Mouse (Mus musculus) midbrain, embryonic 12.5 days (tissue): ENCODE measurements around the gene Cep295nl. TPM values are rescaled to one million over a fixed set of nuclear protein-coding genes. Genes with fewer than 3 reads are reported as not detected.

Experiments used
- ATAC-seq: fragments of 200-750 bp; cut with Nextera tagmentation; 2 replicates; pipeline ENCODE4 v1.8.0; 2017; ENCODE audit warnings: low read depth, moderate TSS enrichment, moderate library complexity; ENCODE audit not compliant: low FRiP score
- H3K27ac ChIP-seq: fragments of 300-500 bp; sonication (generic); replicated peaks from 2 replicates; pipeline ENCODE4 v1.5.1; 2016; ENCODE audit warnings: mild to moderate bottlenecking
- H3K27me3 ChIP-seq: fragments of 300-500 bp; sonication (generic); 2 replicates; pipeline ENCODE4 v1.6.1; 2016; ENCODE audit warnings: mild to moderate bottlenecking
- H3K36me3 ChIP-seq: fragments of 300-500 bp; sonication (generic); 2 replicates; pipeline ENCODE4 v1.6.1; 2016
- H3K4me1 ChIP-seq: fragments of 300-500 bp; sonication (generic); 2 replicates; pipeline ENCODE4 v1.6.1; 2016
- H3K4me2 ChIP-seq: fragments of 300-500 bp; sonication (generic); replicated peaks from 2 replicates; pipeline ENCODE4 v1.6.1; 2016; ENCODE audit warnings: mild to moderate bottlenecking, moderate library complexity
- H3K4me3 ChIP-seq: fragments of 300-500 bp; sonication (generic); 2 replicates; pipeline ENCODE4 v1.5.1; 2016; ENCODE audit warnings: mild to moderate bottlenecking
- H3K9ac ChIP-seq: fragments of 300-500 bp; sonication (generic); replicated peaks from 2 replicates; pipeline ENCODE4 v1.6.1; 2016; ENCODE audit warnings: mild to moderate bottlenecking, moderate library complexity
- H3K9me3 ChIP-seq: fragments of 300-500 bp; sonication (generic); 2 replicates; pipeline ENCODE4 v1.6.1; 2016; ENCODE audit warnings: mild to moderate bottlenecking
- WGBS: fragments of 180-500 bp; shearing (Covaris S2); methylation state at CpG from one replicate; pipeline ENCODE4 v1.1.7; 2016; 5-methylcytosine and 5-hydroxymethylcytosine counted together
- polyA plus RNA-seq: library from polyadenylated mRNA; unstranded; fragments of >200 nt; fragmentation: Nextera tagmentation; extraction: Ambion mirVana; gene quantifications from 2 replicates; pipeline ENCODE4 v1.2.1, GENCODE M21; 2016

Cep295nl gene
- polyA plus RNA-seq, 1 experiment from 2014 or later: 0.40 TPM

DNA sequence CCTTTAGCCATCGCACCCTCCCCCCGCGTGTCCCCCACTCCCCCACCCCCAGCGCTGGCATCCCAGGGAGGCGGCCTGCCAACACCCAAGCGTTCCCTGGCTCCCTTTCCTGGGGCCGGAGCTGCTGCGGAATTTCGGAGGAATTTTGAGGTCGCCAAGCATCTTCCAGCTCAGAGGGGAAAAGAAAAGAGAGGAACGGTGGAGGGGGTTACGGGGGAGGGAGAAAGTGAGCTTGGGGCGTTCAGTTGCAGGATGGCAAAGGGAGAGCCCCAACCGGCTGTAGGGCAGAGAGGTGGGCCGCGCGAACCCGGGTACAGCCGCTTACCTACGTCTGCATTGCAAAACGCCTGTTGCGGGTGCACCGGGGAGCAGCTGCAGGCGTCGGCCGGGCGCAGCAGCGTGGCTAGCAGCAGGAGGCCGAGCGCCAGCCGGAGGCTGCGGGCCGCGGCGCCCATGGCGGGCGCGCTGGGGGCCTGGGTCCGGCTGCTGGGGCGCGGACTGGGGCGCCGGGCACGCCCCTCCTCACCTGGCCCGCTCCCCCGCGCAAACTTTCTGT lies 12.4 kb upstream of the Cep295nl start:
- peak overlapping the region; percentile 87 for H3K27ac ChIP-seq

DNA sequence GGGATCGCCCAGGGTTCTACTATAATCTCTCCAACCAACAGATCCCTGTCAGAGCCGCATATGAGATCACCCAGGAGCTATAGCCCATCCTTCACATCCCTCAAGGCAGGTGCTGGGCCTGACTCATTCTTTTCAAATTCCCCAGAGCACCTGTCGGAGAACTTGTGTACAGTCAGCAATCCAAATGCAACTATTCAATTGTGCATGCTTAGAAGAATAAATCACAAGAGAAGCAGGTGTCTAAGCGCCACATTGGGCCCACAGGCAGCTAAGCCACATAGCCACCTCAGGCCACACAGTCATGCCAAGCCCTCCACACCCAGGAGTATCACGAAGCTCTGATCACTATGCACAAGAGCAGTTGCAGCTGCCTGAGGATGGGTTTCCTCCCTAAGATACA lies 7.2 kb upstream of the Cep295nl start:
- Histone ChIP-seq H3K4me2 (no peak overlapping the region), H3K36me3 (no peaks in the 10 kb centered on the region), H3K4me3 (no peak overlapping the region), H3K9ac (no peak overlapping the region), H3K9me3 (no peaks in the 10 kb centered on the region), H3K4me1 (peaks cover 31% of the 10 kb centered on the region), H3K27me3 (0 out of 2 replicates have a peak, but pooled peaks cover 4% of the 10 kb centered on the region), H3K27ac (no peak overlapping the region)
- WGBS: 91% methylated on average over 5 of the region's 5 CpGs
- ATAC-seq: no peak

More for the DNA sequence above, 12.4 kb upstream of the Cep295nl start:
- ATAC-seq: peak; percentile 65; the same call in 1 of the 2 replicates
- peaks cover 24% of the 10 kb centered on the region for H3K4me1 ChIP-seq
- H3K4me2 ChIP-seq: peak overlapping the region; percentile 93
- 0 out of 2 replicates have a peak, but pooled peaks cover 4% of the 10 kb centered on the region for H3K27me3 ChIP-seq
- peak overlapping the region; percentile 91 for H3K9ac ChIP-seq
- peak overlapping the region; percentile 80 for H3K4me3 ChIP-seq
- H3K9me3 ChIP-seq: no peaks in the 10 kb centered on the region
- under 1% methylated on average over 22 of the region's 47 CpGs for WGBS
- no peaks in the 10 kb centered on the region for H3K36me3 ChIP-seq

DNA sequence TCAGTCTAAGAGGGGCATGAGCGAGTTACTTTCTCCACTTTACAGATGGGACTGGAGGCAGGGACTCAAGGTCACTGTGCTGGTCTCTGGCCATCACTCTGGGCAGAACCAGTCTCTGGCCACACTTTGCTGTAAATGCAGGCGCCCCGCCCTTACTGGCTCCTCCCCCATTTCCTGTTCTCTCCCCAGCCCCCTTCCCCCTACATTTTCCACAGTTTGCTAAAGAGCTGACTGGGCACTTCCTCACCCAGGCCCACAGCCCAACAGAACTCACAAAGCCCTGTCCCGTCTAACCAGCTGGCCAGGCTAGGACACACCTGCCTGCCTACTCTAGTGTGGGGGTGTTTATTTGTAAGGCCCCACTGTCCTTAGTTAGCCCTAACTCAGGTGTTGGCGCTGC lies 6.6 kb upstream of the Cep295nl start:
- no peak overlapping the region for H3K27ac ChIP-seq
- H3K4me1 ChIP-seq: peaks cover 25% of the 10 kb centered on the region
- H3K27me3 ChIP-seq: 0 out of 2 replicates have a peak, but pooled peaks cover 4% of the 10 kb centered on the region
- no peak overlapping the region for H3K4me3 ChIP-seq
- H3K9me3 ChIP-seq: no peaks in the 10 kb centered on the region
- H3K9ac ChIP-seq: no peak overlapping the region
- WGBS: 75% methylated on average over 5 of the region's 5 CpGs
- no peak for ATAC-seq
- H3K36me3 ChIP-seq: no peaks in the 10 kb centered on the region
- H3K4me2 ChIP-seq: no peak overlapping the region

DNA sequence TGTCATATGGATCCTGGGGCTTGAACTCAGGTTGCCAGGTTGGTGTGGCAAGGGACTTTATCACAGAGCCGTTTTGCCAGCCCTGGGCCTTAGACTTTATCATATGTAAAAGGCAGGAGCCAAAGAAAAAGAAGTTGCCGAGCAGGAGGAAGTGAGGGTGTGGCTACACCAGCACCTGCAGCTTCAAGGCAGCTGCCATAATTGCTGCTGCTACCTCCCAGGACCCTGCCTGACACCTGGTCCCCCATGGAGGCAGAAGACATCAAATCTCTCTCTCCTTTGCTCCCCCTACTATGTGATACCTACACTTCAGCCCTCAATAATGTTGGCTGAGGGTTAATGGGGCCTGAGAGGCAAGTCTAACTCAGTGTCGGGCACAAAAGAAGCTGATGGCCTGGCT lies 6.1 kb upstream of the Cep295nl start:
- Histone ChIP-seq H3K9ac (no peak overlapping the region), H3K4me1 (peaks cover 25% of the 10 kb centered on the region), H3K4me3 (no peak overlapping the region), H3K36me3 (no peaks in the 10 kb centered on the region), H3K27ac (no peak overlapping the region), H3K4me2 (no peak overlapping the region), H3K27me3 (0 out of 2 replicates have a peak, but pooled peaks cover 4% of the 10 kb centered on the region), H3K9me3 (no peaks in the 10 kb centered on the region)
- ATAC-seq: no peak
- WGBS: 69% methylated on average over 3 of the region's 3 CpGs

DNA sequence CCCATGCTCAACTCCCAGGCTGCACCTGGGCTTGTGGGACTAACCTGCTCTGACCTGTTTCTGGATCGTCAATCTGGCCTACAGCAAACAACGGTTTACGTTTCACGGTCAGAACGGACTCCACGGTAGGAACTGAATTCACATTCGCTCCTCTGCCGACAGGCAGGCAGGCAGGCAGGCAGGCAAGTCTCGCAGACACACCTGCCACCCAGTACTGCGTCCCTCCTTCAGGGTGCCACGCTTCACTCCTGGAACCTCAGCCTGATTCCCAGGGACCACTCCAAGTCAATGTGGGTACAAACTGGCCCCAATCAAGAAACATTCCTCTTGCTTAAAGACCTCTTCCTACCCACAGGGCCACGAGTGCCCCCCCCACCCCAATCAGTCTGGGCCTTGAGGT lies 5.6 kb upstream of the Cep295nl start:
- ATAC-seq: no peak
- Histone ChIP-seq H3K4me1 (peaks cover 25% of the 10 kb centered on the region), H3K4me3 (no peak overlapping the region), H3K9ac (no peak overlapping the region), H3K36me3 (no peaks in the 10 kb centered on the region), H3K27me3 (0 out of 2 replicates have a peak, but pooled peaks cover 4% of the 10 kb centered on the region), H3K9me3 (no peaks in the 10 kb centered on the region), H3K4me2 (no peak overlapping the region), H3K27ac (no peak overlapping the region)
- 94% methylated on average over 12 of the region's 12 CpGs for WGBS

DNA sequence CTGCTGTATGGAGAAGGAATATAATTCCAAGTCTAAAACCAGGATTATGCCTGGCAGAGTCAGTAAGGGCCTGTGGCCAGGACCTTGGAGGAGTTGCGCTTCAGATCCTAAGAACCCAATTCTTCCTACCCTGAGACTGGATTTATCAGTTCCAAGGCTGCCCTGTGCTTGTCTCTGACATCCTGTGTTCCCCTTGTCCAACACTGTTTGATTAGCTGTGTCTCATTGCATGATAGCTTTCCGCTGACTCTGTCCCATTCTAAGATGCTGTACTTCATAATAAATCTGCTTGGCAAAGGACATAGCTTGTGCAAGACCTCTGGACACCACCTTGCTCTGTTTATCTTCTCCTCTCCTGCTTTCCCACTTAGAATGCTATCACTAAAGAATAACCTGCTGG lies 5.1 kb upstream of the Cep295nl start:
- no peak overlapping the region for H3K4me2 ChIP-seq
- no peaks in the 10 kb centered on the region for H3K9me3 ChIP-seq
- H3K36me3 ChIP-seq: no peaks in the 10 kb centered on the region
- no peak overlapping the region for H3K27ac ChIP-seq
- H3K9ac ChIP-seq: no peak overlapping the region
- 96% methylated on average over 2 of the region's 2 CpGs for WGBS
- no peak overlapping the region for H3K4me3 ChIP-seq
- H3K4me1 ChIP-seq: peaks cover 31% of the 10 kb centered on the region
- ATAC-seq: no peak
- H3K27me3 ChIP-seq: 0 out of 2 replicates have a peak, but pooled peaks cover 4% of the 10 kb centered on the region

DNA sequence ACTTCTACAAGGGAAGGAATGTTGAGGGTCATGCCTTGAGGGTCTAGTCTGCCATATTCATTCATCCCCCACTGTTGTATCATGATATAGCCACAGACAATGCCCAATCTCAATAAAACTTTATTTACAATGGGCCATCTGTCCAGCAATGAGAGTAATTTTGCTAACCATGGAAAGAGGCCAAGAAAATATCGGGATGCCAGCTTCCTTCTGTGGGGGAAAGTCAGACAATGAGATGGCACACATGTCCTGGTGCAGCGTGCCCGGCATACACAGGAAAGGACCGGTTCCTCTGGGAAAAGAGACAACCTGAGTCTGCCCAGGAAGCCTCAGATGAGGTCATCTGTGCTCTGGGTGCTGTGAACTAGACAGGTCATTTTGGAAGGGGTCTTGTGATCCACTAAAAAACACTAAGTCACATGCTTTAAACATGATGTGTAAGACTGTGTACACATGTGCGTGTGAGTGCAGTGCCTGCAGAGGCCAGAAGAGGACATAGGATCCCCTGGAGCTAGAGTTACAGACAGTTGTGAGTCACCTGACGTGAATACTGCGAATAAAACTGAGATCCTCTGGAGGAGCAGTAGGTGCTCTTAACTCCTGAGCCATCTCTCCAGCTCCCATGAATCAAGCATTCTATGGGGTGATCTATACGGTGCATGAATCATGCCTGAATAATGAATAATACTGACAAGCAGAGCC lies 4.2 kb upstream of the Cep295nl start:
- Histone ChIP-seq H3K27me3 (no peaks in the 10 kb centered on the region), H3K4me1 (peaks cover 39% of the 10 kb centered on the region), H3K4me2 (no peak overlapping the region), H3K36me3 (no peaks in the 10 kb centered on the region), H3K4me3 (no peak overlapping the region), H3K27ac (no peak overlapping the region), H3K9ac (no peak overlapping the region), H3K9me3 (no peaks in the 10 kb centered on the region)
- 92% methylated on average over 8 of the region's 8 CpGs for WGBS
- no peak for ATAC-seq

DNA sequence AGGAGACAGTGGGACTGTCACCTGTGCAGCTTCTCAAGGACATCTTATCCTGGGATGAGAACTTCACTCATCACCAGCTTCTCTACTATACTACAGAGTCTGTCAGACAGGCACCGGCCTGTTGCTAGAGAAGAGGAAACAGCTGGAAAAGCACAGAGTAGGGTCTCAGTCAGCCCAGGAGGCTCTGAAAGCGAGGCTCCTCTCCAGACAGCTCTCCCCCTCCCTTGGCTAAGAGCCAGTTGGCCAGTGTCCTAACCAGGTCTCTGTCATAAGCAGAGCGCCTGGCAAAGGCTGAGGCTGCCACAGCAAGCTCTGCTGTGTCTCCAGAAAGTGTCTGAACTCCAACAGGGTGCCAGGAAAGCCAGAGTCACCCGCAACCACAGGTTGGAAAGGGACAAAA lies 3.4 kb upstream of the Cep295nl start:
- Histone ChIP-seq H3K36me3 (no peaks in the 10 kb centered on the region), H3K27me3 (no peaks in the 10 kb centered on the region), H3K9ac (no peak overlapping the region), H3K9me3 (no peaks in the 10 kb centered on the region), H3K27ac (no peak overlapping the region), H3K4me3 (no peak overlapping the region), H3K4me2 (no peak overlapping the region), H3K4me1 (peaks cover 43% of the 10 kb centered on the region)
- ATAC-seq: no peak
- WGBS: 71% methylated on average over 4 of the region's 4 CpGs

DNA sequence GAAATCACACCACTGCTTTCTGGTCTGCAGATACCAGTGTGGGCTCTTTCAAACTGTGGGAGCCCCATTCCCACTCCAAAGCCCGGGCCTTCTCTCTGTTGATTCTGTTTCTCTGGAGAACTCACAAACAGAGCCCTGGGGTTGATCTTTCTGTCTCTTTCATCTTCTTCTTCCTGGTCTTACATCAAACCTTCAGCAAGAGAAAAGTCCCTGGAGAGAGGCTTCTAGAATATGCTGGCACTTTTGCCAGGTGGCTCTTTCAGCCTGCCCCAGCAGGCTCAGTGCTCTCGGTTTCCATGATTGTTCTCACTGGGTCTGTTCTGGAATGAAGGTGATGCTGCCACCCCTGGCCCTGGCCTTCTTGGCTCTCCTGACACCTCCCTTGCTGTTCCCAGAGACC lies 1.3 kb upstream of the Cep295nl start:
- H3K9me3 ChIP-seq: no peaks in the 10 kb centered on the region
- ATAC-seq: no peak
- no peak overlapping the region for H3K4me3 ChIP-seq
- H3K36me3 ChIP-seq: no peaks in the 10 kb centered on the region
- H3K4me2 ChIP-seq: no peak overlapping the region
- no peak overlapping the region for H3K9ac ChIP-seq
- H3K27me3 ChIP-seq: no peaks in the 10 kb centered on the region
- H3K27ac ChIP-seq: no peak overlapping the region
- H3K4me1 ChIP-seq: peaks cover 40% of the 10 kb centered on the region
- 87% methylated on average over 2 of the region's 2 CpGs for WGBS

DNA sequence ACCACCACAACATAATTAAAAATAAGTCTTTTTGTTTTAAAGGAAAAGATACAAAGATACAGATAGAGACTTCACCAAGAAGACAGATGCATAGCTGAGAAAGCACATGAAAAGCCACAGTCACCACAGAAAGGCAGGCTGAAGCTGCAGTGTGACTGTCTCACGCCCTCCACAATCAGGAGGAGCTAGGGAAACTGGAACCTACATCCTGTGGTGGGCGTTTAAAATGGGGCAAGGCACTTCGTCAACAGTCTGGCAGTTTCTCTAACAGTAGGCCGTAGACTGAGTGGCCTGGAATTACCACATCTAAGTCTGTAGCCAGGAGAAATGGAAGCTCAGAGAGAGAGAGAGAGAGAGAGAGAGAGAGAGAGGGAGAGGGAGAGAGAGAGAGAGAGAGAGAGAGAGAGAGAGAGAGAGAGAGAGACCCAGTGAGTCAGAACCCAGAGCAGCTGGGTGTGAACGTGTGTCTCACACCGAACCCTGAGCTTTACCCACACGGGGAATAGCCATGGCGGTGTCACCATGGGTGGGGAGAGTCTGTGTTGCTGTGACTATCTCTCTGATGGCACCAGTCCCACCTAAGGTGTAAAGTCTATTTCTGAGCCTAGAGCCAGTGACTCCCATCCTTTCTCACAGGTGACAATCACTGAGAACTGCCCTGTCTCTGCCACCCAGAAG lies 4.7 kb downstream of the Cep295nl start:
- Histone ChIP-seq H3K4me3 (no peak overlapping the region), H3K9me3 (no peaks in the 10 kb centered on the region), H3K27me3 (no peaks in the 10 kb centered on the region), H3K4me1 (peaks cover 15% of the 10 kb centered on the region), H3K27ac (no peak overlapping the region), H3K4me2 (no peak overlapping the region), H3K9ac (no peak overlapping the region), H3K36me3 (0 out of 2 replicates have a peak, but pooled peaks cover 9% of the 10 kb centered on the region)
- no peak for ATAC-seq
- 93% methylated on average over 8 of the region's 8 CpGs for WGBS

DNA sequence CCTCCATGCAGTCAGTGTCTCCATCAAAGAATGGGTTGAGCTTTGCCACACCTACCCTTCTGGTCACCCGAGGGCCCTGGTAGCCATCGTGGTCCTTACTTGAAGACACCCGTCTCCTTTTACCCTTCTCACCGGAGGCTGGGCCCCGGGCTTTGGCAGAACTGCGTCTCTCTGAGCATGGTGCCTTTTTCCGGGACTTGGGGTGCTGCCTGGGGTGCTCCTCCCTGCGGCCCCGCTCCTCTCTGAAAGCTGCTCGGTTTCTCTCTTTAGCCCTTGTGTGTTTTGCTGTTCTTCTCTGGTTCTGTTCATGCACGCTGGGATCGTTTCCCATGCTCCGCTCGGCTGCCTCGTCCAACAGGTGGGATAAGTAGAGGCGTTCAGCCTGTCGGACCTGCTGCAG lies 8.9 kb downstream of the Cep295nl start:
- 92% methylated on average over 17 of the region's 17 CpGs for WGBS
- H3K4me2 ChIP-seq: no peak overlapping the region
- 0 out of 2 replicates have a peak, but pooled peaks cover 7% of the 10 kb centered on the region for H3K9me3 ChIP-seq
- H3K36me3 ChIP-seq: 0 out of 2 replicates have a peak, but pooled peaks cover 12% of the 10 kb centered on the region
- H3K4me3 ChIP-seq: no peak overlapping the region
- no peaks in the 10 kb centered on the region for H3K4me1 ChIP-seq
- no peak for ATAC-seq
- no peak overlapping the region for H3K9ac ChIP-seq
- no peak overlapping the region for H3K27ac ChIP-seq
- no peaks in the 10 kb centered on the region for H3K27me3 ChIP-seq

DNA sequence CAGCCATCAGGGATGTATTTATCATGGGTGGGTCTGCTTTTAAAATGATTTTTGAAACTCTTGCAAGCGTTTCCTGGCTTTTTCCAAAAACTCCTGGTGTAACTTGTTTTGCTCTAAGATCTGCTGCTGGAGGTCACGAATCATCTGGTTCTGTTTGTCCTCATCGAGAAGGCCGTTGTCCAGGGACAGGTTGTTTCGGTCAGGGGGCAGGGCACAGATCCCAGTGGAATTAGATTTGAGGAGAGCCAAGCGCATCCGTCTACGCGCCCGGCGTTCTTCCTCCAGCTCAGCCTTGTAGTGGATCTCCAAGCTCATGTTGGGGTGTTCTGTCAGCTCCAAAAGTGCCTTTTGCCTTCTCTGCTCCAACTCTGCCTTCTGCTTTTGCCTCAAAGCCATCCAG lies 9.9 kb downstream of the Cep295nl start:
- H3K36me3 ChIP-seq: 0 out of 2 replicates have a peak, but pooled peaks cover 12% of the 10 kb centered on the region
- H3K9ac ChIP-seq: no peak overlapping the region
- H3K9me3 ChIP-seq: 0 out of 2 replicates have a peak, but pooled peaks cover 7% of the 10 kb centered on the region
- no peak overlapping the region for H3K4me2 ChIP-seq
- ATAC-seq: no peak
- WGBS: 90% methylated on average over 11 of the region's 11 CpGs
- peaks cover 6% of the 10 kb centered on the region for H3K4me1 ChIP-seq
- no peak overlapping the region for H3K27ac ChIP-seq
- H3K4me3 ChIP-seq: no peak overlapping the region
- no peaks in the 10 kb centered on the region for H3K27me3 ChIP-seq
